Mouse (Mus musculus) megakaryocyte, embryonic 14.5 days (primary cell): ENCODE results near the gene Gna13.

Source experiments
- FLI1 ChIP-seq: IDR thresholded peaks from 2 replicates; pipeline ENCODE4 v1.6.1; 2012; ENCODE audit warnings: low read length, inconsistent platforms, mixed read lengths
- GATA1 ChIP-seq: IDR thresholded peaks from 3 replicates; pipeline ENCODE4 v1.6.1; 2012; ENCODE audit warnings: mixed read lengths, low read length, inconsistent platforms, borderline replicate concordance

- TF ChIP-seq GATA1 (no peak), FLI1 (no peak)
Observed at GRCm38 (mm10) chr11:109330706-109331393, 31.8 kb upstream of the Gna13 start.
